Mouse (Mus musculus): Measurements from ENCODE around the gene S1pr1. TPM values are rescaled to one million over a fixed set of nuclear protein-coding genes. Genes with fewer than 3 reads are reported as not detected.

Gene S1pr1
- 21.2 and 23.5 TPM in 2 replicates for polyA plus RNA-seq (2015; fragmentation: Nextera tagmentation; extraction: Ambion mirVana)

DNA sequence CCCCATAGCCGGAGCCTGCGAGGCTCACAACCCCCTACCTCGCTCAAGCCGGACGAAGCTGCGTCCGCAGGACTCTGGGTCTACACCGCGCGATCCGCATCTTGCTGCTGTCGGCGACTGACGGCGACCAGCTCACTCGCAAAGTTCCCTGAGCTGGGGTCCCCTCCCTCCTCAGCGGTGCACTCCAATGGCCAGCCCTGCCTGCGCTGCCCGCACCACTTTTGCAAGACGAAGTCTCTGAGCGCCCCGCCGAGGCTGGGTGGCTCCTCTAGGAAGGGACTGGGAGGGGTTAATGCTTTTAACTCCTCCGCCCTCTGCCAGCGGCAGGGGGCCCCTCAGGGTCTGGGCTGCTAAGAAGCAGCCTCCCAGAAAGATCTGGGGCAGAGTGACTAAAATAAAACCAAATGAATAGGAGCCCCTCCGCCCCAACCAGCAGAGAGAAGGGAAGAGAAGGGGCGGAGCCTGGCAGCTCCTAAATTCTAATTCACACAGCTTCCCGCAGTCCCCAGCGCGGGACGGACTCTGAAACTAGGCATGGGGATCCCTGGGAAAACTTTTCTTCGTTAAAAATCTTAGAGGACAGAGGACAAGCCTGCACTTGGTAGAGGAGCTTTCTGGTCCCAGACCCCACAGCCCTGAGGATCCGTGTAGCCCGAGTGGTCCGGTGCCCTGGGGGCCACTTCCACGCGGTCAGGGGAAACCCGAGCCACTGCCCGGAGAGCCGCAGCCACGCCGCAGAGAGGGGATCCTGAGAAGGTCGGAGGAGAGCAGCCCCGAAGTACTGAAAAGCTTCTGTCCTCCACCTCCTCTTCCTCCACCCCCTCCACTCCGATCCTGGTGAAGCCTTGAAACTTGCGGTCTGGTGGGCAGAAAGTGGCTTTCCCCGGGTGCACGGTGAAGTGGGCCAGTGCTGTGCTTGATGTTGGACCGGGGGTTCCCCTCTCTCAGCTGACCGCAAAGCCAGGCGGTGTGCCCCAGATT is at the start of gene S1pr1:
S1pr1 (minus strand) TSS at position 402 of the 981 bp plus-strand sequence.
- Histone ChIP-seq H3K27me3 (no peaks in the 10 kb centered on the region), H3K27ac (peak within 1 kb of the TSS; percentile 89), H3K9ac (peak within 1 kb of the TSS; percentile 82), H3K36me3 (peaks cover 15% of the 10 kb centered on the region), H3K4me1 (peaks cover 22% of the 10 kb centered on the region), H3K4me2 (peak within 1 kb of the TSS; percentile 86), H3K9me3 (no peaks in the 10 kb centered on the region), H3K4me3 (peak within 1 kb of the TSS; percentile 63)
- ATAC-seq (ENCODE audit: insufficient number of reproducible peaks, insufficient read depth, low FRiP score, low TSS enrichment, low read depth), result peak; percentile 95
- WGBS, result under 1% methylated on average over 51 of the region's 51 CpGs

DNA sequence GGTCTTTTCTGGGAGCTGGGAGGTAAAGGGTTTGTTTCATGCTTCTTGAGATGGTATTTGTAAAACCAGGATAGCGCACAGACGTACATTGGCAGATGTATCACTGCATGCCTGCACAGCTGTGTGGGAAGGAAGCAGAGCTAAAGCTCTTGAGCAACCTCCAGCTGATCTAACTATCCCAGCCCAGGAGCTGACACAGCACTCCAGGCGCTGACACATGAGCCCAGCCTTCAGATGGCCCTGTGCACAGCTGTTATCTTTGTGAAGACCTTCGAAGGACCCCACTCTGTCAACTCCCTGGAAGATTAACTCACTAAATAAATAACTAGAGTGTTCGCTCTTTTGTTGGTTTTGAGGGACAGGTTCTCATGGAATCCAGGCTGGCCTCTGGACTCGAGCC is 48.4 kb upstream of the S1pr1 start:
- WGBS, result 72% methylated on average over 6 of the region's 6 CpGs
- no peak overlapping the region for H3K27ac ChIP-seq

DNA sequence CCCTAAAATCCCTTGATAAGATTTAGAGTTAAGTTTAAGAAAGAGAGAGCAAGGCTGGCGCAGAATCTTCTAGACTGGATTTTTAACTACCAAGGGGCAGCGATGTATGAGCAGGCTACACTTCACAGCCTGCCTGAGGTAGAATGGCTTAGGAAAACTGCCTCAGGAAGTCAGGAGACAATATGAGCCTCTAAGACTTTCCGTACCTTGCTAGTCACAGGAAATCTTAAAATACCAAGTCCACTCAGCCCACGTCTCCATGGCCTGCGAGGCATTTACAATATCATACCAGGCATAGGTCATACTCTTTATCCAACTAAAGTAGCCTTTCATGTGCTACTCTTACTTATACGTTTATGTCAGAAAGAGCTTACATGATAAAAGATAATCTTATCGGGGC is 48.0 kb upstream of the S1pr1 start:
- Histone ChIP-seq H3K9ac (no peak overlapping the region), H3K27ac (no peak overlapping the region), H3K4me3 (no peak overlapping the region), H3K4me2 (no peak overlapping the region), H3K36me3 (no peaks in the 10 kb centered on the region), H3K27me3 (no peaks in the 10 kb centered on the region), H3K9me3 (no peaks in the 10 kb centered on the region), H3K4me1 (peaks cover 5% of the 10 kb centered on the region; the same call in 1 of the 2 replicates)
- WGBS, result 80% methylated on average over 7 of the region's 7 CpGs
- ATAC-seq (ENCODE audit: insufficient number of reproducible peaks, insufficient read depth, low FRiP score, low TSS enrichment, low read depth), result no peak

More for the DNA sequence above, 48.4 kb upstream of the S1pr1 start:
- H3K4me1 ChIP-seq, result peaks cover 5% of the 10 kb centered on the region; the same call in 1 of the 2 replicates
- H3K27me3 ChIP-seq, result no peaks in the 10 kb centered on the region
- no peaks in the 10 kb centered on the region for H3K36me3 ChIP-seq
- H3K4me3 ChIP-seq, result no peak overlapping the region
- ATAC-seq (ENCODE audit: insufficient number of reproducible peaks, insufficient read depth, low FRiP score, low TSS enrichment, low read depth), result no peak
- H3K9me3 ChIP-seq, result no peaks in the 10 kb centered on the region
- H3K4me2 ChIP-seq, result no peak overlapping the region
- no peak overlapping the region for H3K9ac ChIP-seq

DNA sequence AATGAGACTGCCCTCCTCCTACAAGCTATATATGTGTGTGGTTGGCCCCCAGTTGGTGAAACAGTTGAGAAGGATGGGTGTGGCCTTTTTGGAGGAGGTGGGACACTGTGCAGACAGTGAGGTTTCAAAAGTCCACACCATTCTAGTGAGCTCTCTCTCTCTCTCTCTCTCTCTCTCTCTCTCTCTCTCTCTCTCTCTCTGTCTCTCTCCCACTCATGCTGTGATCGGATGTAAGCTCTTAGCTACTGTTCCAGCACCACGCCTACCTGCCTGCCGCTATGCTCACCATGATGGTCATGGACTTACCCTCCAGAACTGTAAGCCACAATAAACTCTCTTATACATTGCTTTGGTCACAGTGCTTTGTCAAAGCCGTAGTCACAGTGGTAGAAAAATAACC is 44.8 kb upstream of the S1pr1 start:
- WGBS, result 98% methylated on average over 4 of the region's 4 CpGs
- H3K27ac ChIP-seq, result no peak overlapping the region
- no peaks in the 10 kb centered on the region for H3K27me3 ChIP-seq
- H3K9me3 ChIP-seq, result no peaks in the 10 kb centered on the region
- peaks cover 5% of the 10 kb centered on the region; the same call in 1 of the 2 replicates for H3K4me1 ChIP-seq
- no peaks in the 10 kb centered on the region for H3K36me3 ChIP-seq
- ATAC-seq (ENCODE audit: insufficient number of reproducible peaks, insufficient read depth, low FRiP score, low TSS enrichment, low read depth), result no peak
- H3K4me3 ChIP-seq, result no peak overlapping the region
- no peak overlapping the region for H3K9ac ChIP-seq
- H3K4me2 ChIP-seq, result no peak overlapping the region

DNA sequence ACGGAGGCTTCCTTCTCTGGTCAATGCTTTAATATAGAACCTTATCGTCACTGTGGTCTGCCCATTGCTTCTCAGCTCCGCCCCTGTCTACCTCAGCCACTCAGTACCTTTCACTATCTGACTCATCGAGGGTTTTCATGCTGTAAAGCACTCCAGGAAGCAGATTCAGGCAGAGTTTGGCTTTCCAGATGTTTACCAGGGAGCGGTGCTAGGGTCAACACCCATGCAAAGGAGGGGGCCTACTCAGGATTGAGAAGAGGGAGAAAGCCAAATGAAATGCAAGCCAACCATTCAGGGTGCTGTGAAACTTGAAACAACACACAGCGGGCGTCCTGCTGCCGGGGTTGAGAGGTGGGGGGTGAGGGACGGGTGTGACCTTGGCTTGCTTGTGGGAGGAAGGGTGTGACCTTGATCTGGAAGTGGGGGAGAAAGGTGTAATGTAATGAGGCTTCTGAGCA is 43.6 kb upstream of the S1pr1 start:
- H3K9me3 ChIP-seq, result no peaks in the 10 kb centered on the region
- no peak overlapping the region for H3K4me3 ChIP-seq
- no peak overlapping the region for H3K4me2 ChIP-seq
- H3K27me3 ChIP-seq, result no peaks in the 10 kb centered on the region
- no peak overlapping the region for H3K9ac ChIP-seq
- no peak for ATAC-seq (ENCODE audit: insufficient number of reproducible peaks, insufficient read depth, low FRiP score, low TSS enrichment, low read depth)
- 19% methylated on average over 9 of the region's 9 CpGs for WGBS
- H3K4me1 ChIP-seq, result peaks cover 5% of the 10 kb centered on the region; the same call in 1 of the 2 replicates
- no peaks in the 10 kb centered on the region for H3K36me3 ChIP-seq
- H3K27ac ChIP-seq, result no peak overlapping the region

DNA sequence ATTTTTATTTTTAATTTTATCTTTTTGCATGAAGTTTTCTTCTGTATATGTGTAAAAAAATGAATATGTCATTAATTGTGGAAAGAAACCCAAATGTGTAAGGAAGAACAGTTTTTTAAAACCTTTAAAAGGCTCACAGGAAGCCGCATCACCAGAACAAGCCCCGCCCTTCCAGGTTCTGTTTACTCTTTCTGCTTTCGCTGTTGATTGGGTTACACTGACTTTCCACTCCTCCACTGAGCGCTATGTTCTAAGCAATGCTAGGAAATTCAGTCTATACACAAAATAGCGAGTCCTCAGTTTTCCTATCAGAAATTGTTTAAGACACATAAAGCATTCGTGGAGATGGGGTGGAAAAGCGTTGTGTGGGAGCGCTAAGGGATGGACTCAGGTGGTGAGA is 39.6 kb upstream of the S1pr1 start:
- 60% methylated on average over 8 of the region's 8 CpGs for WGBS

DNA sequence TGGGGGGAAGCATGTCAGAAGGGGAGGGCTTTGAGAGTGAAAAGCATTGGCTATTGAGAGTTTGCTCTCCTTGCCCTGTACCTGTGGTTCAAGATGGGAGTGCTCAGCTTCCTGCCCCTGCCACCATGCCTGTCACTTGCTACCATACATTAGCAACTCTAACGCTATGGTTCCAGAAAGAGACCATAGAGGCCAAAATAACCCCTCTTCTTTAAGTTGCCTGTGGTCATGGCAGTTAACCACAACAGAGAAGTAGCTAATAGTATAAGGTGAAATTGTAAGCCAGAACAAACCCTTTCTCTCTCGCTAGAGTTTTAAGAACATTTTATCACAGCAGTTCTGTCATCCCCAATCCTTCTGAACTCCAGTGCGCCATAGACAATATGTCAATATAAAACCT is 35.5 kb upstream of the S1pr1 start:
- Histone ChIP-seq H3K27me3 (no peaks in the 10 kb centered on the region), H3K4me3 (no peak overlapping the region), H3K27ac (no peak overlapping the region), H3K4me2 (no peak overlapping the region), H3K36me3 (no peaks in the 10 kb centered on the region), H3K4me1 (no peaks in the 10 kb centered on the region), H3K9me3 (no peaks in the 10 kb centered on the region), H3K9ac (no peak overlapping the region)
- no peak for ATAC-seq (ENCODE audit: insufficient number of reproducible peaks, insufficient read depth, low FRiP score, low TSS enrichment, low read depth)
- WGBS, result 91% methylated on average over 3 of the region's 3 CpGs

More for the DNA sequence above, 39.6 kb upstream of the S1pr1 start:
- ATAC-seq (ENCODE audit: insufficient number of reproducible peaks, insufficient read depth, low FRiP score, low TSS enrichment, low read depth), result no peak
- H3K4me1 ChIP-seq, result peaks cover 5% of the 10 kb centered on the region; the same call in 1 of the 2 replicates
- H3K36me3 ChIP-seq, result no peaks in the 10 kb centered on the region
- no peak overlapping the region for H3K4me2 ChIP-seq
- no peak overlapping the region for H3K27ac ChIP-seq
- no peaks in the 10 kb centered on the region for H3K9me3 ChIP-seq
- no peak overlapping the region for H3K9ac ChIP-seq
- no peak overlapping the region for H3K4me3 ChIP-seq
- H3K27me3 ChIP-seq, result no peaks in the 10 kb centered on the region

DNA sequence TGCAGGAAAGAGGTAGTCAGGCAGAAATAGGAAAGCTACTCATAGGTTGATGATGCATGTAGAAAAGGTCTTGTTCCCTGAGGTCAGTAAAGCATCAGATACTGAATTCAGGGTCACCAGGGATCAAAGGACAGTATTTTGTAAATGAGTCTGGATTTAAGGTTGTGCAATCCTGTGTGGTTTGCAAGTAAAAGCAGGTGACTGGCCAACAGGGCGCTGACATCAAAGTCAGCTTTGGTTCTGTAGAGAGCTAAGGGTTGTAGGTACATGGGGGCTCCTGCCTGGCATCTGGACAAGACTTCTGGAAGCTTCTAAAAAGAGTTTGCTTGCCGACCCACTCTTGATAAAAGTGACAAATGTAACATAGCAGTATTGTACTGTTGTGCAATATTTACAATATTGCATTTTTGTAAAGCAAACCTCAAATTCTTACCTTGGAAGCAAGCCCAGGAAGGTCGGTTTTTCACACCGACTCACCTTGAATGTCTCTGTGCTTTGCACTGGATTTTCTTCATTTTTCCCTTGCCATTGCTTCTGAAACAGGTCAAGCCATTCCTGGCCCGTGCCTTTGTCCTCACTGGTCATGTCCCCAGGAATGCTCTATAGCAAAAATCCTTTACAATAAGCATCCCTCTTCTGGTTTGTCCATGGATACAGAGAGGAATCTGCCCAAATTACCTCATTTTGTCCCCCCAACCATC is 33.6 kb upstream of the S1pr1 start:
- H3K27ac ChIP-seq, result no peak overlapping the region
- WGBS, result 79% methylated on average over 5 of the region's 5 CpGs

DNA sequence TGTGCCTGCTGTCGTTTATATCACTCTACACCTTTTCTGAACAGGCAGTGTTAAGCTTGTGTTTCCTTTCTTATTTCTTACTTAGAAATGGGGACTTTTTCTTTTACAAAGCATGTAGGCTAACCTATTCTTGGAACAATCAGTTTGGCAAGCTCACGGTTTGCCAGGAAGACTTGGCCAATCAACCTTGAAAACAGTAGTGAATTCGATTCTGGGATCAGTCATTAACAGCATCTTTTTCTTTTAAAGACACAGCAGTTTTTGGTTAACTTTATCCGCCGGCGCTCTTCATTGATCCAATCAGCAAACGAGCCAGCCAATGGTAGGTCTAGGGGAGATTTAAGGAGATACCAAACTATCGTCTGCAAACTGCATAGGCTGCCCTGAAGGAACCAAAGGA is 31.6 kb upstream of the S1pr1 start:
- Histone ChIP-seq H3K4me3 (no peak overlapping the region), H3K9ac (no peak overlapping the region), H3K27me3 (no peaks in the 10 kb centered on the region), H3K4me1 (no peaks in the 10 kb centered on the region), H3K36me3 (no peaks in the 10 kb centered on the region), H3K27ac (no peak overlapping the region), H3K9me3 (no peaks in the 10 kb centered on the region), H3K4me2 (no peak overlapping the region)
- no peak for ATAC-seq (ENCODE audit: insufficient number of reproducible peaks, insufficient read depth, low FRiP score, low TSS enrichment, low read depth)
- WGBS, result 61% methylated on average over 8 of the region's 8 CpGs

More for the DNA sequence above, 33.6 kb upstream of the S1pr1 start:
- H3K9ac ChIP-seq, result no peak overlapping the region
- H3K4me3 ChIP-seq, result no peak overlapping the region
- H3K27me3 ChIP-seq, result no peaks in the 10 kb centered on the region
- no peaks in the 10 kb centered on the region for H3K4me1 ChIP-seq
- no peaks in the 10 kb centered on the region for H3K36me3 ChIP-seq
- no peaks in the 10 kb centered on the region for H3K9me3 ChIP-seq
- no peak overlapping the region for H3K4me2 ChIP-seq
- no peak for ATAC-seq (ENCODE audit: insufficient number of reproducible peaks, insufficient read depth, low FRiP score, low TSS enrichment, low read depth)

DNA sequence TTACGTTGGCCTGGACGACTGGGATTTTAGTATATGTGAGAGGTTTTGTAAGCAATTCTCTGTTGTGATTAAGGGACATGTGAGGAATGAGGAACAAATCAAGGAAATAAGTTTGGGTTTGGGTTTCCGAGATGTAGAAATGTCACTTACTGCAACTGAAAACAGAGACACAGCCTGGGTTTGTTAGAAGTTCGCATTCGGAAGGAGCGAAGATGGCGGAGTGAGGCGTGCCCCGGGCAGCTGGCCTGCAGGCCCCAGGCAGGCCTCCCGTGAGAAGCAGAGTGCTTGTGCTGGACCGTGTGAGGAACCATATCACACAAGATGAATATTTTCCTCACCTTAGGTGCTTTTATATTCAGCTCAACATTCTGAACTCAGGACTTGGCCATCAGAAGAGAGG is 30.2 kb upstream of the S1pr1 start:
- Histone ChIP-seq H3K4me1 (no peaks in the 10 kb centered on the region), H3K27ac (no peak overlapping the region), H3K27me3 (no peaks in the 10 kb centered on the region), H3K4me3 (no peak overlapping the region), H3K36me3 (no peaks in the 10 kb centered on the region), H3K9ac (no peak overlapping the region), H3K4me2 (no peak overlapping the region), H3K9me3 (no peaks in the 10 kb centered on the region)
- no peak for ATAC-seq (ENCODE audit: insufficient number of reproducible peaks, insufficient read depth, low FRiP score, low TSS enrichment, low read depth)
- 83% methylated on average over 11 of the region's 11 CpGs for WGBS

DNA sequence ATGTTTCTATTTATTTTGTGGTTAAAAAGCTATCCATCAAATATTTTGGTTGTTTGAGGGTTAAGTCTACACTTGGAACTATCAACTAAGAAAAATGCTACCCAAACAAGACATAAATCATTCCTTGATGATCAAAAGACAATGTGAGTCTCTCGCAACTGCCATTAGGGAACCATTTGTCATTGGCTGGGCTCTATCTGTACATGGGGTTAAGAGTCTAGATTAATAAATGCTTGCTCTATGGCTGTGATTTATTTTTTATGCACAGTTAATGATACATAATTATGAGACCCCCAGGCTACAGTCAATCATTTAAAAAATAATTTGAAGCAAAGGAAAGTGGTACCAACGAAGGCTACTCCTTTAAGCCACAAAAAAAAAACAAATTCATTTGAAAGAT is 23.7 kb upstream of the S1pr1 start:
- H3K27me3 ChIP-seq, result no peaks in the 10 kb centered on the region
- ATAC-seq (ENCODE audit: insufficient number of reproducible peaks, insufficient read depth, low FRiP score, low TSS enrichment, low read depth), result no peak
- no peak overlapping the region for H3K4me3 ChIP-seq
- H3K9ac ChIP-seq, result no peak overlapping the region
- no peak overlapping the region for H3K27ac ChIP-seq
- H3K4me2 ChIP-seq, result no peak overlapping the region
- H3K36me3 ChIP-seq, result no peaks in the 10 kb centered on the region
- peaks cover 7% of the 10 kb centered on the region for H3K4me1 ChIP-seq
- 39% methylated on average over 2 of the region's 2 CpGs for WGBS
- H3K9me3 ChIP-seq, result no peaks in the 10 kb centered on the region

Measured in embryonic facial prominence, embryonic 13.5 days (tissue).